Mouse (Mus musculus) thymus, adult 2 months (tissue): ENCODE measurements around the gene Rabac1.

ENCODE experiments used
- CTCF ChIP-seq: fragments of 200-500 bp; IDR thresholded peaks from 2 replicates; pipeline ENCODE4 v1.5.1; 2012; ENCODE audit warnings: mild to moderate bottlenecking, control low read depth, low read length, moderate library complexity, borderline replicate concordance; ENCODE audit not compliant: control insufficient read depth, poor library complexity, insufficient read depth; ENCODE audit errors: extremely low read depth
- POLR2A ChIP-seq: fragments of 200-500 bp; IDR thresholded peaks from 2 replicates; pipeline ENCODE4 v1.6.1; 2012; ENCODE audit warnings: mild to moderate bottlenecking, low read length, control low read depth, moderate library complexity; ENCODE audit not compliant: control insufficient read depth, poor library complexity, insufficient read depth; ENCODE audit errors: extremely low read depth

DNA sequence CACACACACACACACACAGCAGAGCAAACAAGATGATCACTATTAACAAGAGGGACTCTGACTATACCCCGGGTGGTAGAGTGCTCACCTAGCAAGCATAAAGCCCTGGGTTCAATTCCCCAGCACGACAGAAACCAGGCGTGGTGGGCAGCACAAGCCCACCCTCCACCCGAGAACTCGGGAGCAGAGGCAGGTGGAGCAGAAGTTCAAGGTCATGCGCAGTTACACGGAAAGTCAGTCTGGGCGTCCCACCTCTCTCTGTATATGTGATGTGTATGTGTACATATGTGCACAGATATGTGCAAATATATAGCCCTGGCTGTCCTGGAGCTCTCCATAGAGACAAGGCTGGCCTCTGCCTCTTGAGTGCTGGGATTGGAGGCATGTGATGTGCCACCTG, 4.6 kb downstream of the Rabac1 start:
- TF ChIP-seq CTCF (no peak), POLR2A (no peak)
